9 mouse cellular contexts compared by ENCODE assay signal in the genomic region with DNA sequence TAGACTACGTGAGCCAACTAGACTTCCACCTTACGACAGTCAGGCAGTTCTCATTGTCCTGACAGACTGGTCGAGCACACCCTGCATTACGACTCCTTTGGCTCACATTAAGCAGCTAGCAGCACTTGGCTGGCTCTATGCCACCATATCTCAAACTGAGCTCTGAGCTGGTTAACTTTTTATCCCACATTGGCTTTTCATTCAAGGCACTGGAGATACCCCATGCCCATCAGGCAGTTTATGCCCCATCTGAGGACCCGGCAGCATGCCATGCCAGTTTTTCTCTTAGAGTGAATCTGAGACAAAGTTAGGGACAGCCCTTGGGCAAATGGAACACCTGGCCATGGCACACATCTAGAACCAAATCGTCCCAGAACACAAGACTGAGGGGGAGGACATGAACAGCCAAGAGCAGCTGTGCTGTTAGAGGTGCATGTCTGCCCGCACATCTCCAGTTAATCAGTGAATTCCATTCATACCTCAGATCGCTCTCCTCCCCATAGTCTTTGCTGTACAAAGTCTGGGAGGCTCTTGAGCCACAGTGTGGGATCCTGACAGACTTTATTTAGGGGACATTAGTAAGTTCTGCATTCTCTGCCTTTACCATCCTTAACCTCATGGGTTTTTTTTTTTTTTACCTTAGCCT. TPM values are rescaled to one million over a fixed set of nuclear protein-coding genes. Genes with fewer than 3 reads are reported as not detected.
DNase-seq lines count a peak whose midpoint lies in the region; ATAC-seq and TF ChIP-seq lines count a peak whose summit lies in the region.
"Had no signal": no experiment of that assay in that cellular context is flagged by ENCODE, and none has a peak within 500 bp of the region (broad histone marks: within the 10 kb centered on the region; RNA-seq: fewer than 3 reads in every experiment).

No protein-coding gene starts in this region.

- H3K4me2 ChIP-seq in embryonic facial prominence, embryonic 14.5 days (ENCODE audit: low read depth, low read length), result no peak overlapping the region
- peak overlapping the region; percentile 45 for H3K4me2 ChIP-seq in heart, embryonic 16.5 days (ENCODE audit: low read depth, low read length)
- 0 out of 2 replicates have a peak overlapping the region, but pooled peaks have one; percentile 8 for H3K4me2 ChIP-seq in lung, embryonic 15.5 days

- H3K79me3 ChIP-seq in C2C12 (ENCODE audit: low read depth), result no peaks in the 10 kb centered on the region

- peak; percentile 28 for DNase-seq in embryonic facial prominence, embryonic 14.5 days (ENCODE audit: low spot score)
- no peak for DNase-seq in embryonic facial prominence, embryonic 10.5 days (ENCODE audit: low spot score)
- no peak for DNase-seq in spleen, postnatal 10 days (ENCODE audit: low spot score in 2 of 2)
- no peak for DNase-seq in frontal cortex, adult 2 months (ENCODE audit: extremely low spot score in 1 of 2, low spot score in 1 of 2)
- DNase-seq in testis, postnatal 10 days (ENCODE audit: low spot score), result no peak

- no peak for TF ChIP-seq CTCF in C2C12 (IDR thresholded peaks at IDR 0.05; ENCODE audit: control insufficient read depth, insufficient read depth, insufficient read length)

- no peaks in the 10 kb centered on the region for H3K27me3 ChIP-seq in embryonic facial prominence, embryonic 14.5 days (replicated peaks; ENCODE audit: control insufficient read depth, insufficient read depth, low read length)
- H3K27me3 ChIP-seq in embryonic facial prominence, embryonic 10.5 days (replicated peaks; ENCODE audit: low read depth, poor library complexity, severe bottlenecking), result no peaks in the 10 kb centered on the region
- no peaks in the 10 kb centered on the region for H3K27me3 ChIP-seq in C2C12 (ENCODE audit: control insufficient read depth, insufficient read depth, insufficient read length)
- H3K27me3 ChIP-seq in heart, embryonic 16.5 days (ENCODE audit: control insufficient read depth, insufficient read depth, low read length), result no peaks in the 10 kb centered on the region
- H3K27me3 ChIP-seq in lung, embryonic 15.5 days, result no peaks in the 10 kb centered on the region

- H3K9me3 ChIP-seq in embryonic facial prominence, embryonic 14.5 days (ENCODE audit: control insufficient read depth, low read length), result no peaks in the 10 kb centered on the region
- H3K9me3 ChIP-seq in embryonic facial prominence, embryonic 10.5 days, result no peaks in the 10 kb centered on the region
- no peaks in the 10 kb centered on the region for H3K9me3 ChIP-seq in heart, embryonic 16.5 days (replicated peaks; ENCODE audit: control insufficient read depth, low read length)
- no peaks in the 10 kb centered on the region for H3K9me3 ChIP-seq in lung, embryonic 15.5 days

- no peaks in the 10 kb centered on the region for H3K36me3 ChIP-seq in embryonic facial prominence, embryonic 14.5 days (ENCODE audit: control insufficient read depth, insufficient read depth, low read length)
- no peaks in the 10 kb centered on the region for H3K36me3 ChIP-seq in embryonic facial prominence, embryonic 10.5 days (replicated peaks)
- H3K36me3 ChIP-seq in C2C12 (ENCODE audit: control insufficient read depth, insufficient read depth), result no peaks in the 10 kb centered on the region
- H3K36me3 ChIP-seq in heart, embryonic 16.5 days (ENCODE audit: control insufficient read depth, insufficient read depth), result no peaks in the 10 kb centered on the region
- no peaks in the 10 kb centered on the region for H3K36me3 ChIP-seq in lung, embryonic 15.5 days

- no peak overlapping the region for H3K9ac ChIP-seq in embryonic facial prominence, embryonic 14.5 days (ENCODE audit: low read depth, low read length)
- no peak overlapping the region for H3K9ac ChIP-seq in heart, embryonic 16.5 days (ENCODE audit: low read length)
- H3K9ac ChIP-seq in lung, embryonic 15.5 days, result no peak overlapping the region

- H3K4me1 ChIP-seq in embryonic facial prominence, embryonic 14.5 days (ENCODE audit: control insufficient read depth, insufficient read depth, low read length), result peaks cover 4% of the 10 kb centered on the region; the same call in 1 of the 2 replicates
- peaks cover 20% of the 10 kb centered on the region for H3K4me1 ChIP-seq in embryonic facial prominence, embryonic 10.5 days
- H3K4me1 ChIP-seq in heart, embryonic 16.5 days (ENCODE audit: control insufficient read depth, insufficient read depth, low read length), result peaks cover 9% of the 10 kb centered on the region
- H3K4me1 ChIP-seq in lung, embryonic 15.5 days, result peaks cover 26% of the 10 kb centered on the region

- H3ac ChIP-seq in C2C12 (ENCODE audit: control insufficient read depth, insufficient read length, low read depth), result no peak overlapping the region

- 59% methylated on average over 8 of the region's 8 CpGs for WGBS in embryonic facial prominence, embryonic 14.5 days
- WGBS in embryonic facial prominence, embryonic 10.5 days, result 73% methylated on average over 8 of the region's 8 CpGs
- 19% methylated on average over 8 of the region's 8 CpGs for WGBS in heart, embryonic 16.5 days
- WGBS in lung, embryonic 15.5 days, result 30% methylated on average over 8 of the region's 8 CpGs

- H3K4me3 ChIP-seq in embryonic facial prominence, embryonic 14.5 days (ENCODE audit: low read depth, low read length), result no peak overlapping the region
- no peak overlapping the region for H3K4me3 ChIP-seq in embryonic facial prominence, embryonic 10.5 days
- H3K4me3 ChIP-seq in C2C12 (ENCODE audit: insufficient read depth, poor library complexity, severe bottlenecking), result no peak overlapping the region
- peak overlapping the region; percentile 4; the same call in 1 of the 2 replicates for H3K4me3 ChIP-seq in heart, embryonic 16.5 days (ENCODE audit: low read length)
- H3K4me3 ChIP-seq in lung, embryonic 15.5 days, result no peak overlapping the region
- H3K4me3 ChIP-seq: erythroblast, embryonic 14.5 days had no signal

- H3K27ac ChIP-seq in embryonic facial prominence, embryonic 14.5 days (replicated peaks; ENCODE audit: low read depth, low read length), result 0 out of 2 replicates have a peak overlapping the region, but pooled peaks have one; percentile 17
- no peak overlapping the region for H3K27ac ChIP-seq in embryonic facial prominence, embryonic 10.5 days (replicated peaks)
- peak overlapping the region; percentile 54 for H3K27ac ChIP-seq in heart, embryonic 16.5 days (ENCODE audit: low read length)
- 0 out of 2 replicates have a peak overlapping the region, but pooled peaks have one; percentile 8 for H3K27ac ChIP-seq in lung, embryonic 15.5 days

- H3K79me2 ChIP-seq in C2C12 (ENCODE audit: control insufficient read depth, insufficient read depth), result no peaks in the 10 kb centered on the region

- no peak for ATAC-seq in embryonic facial prominence, embryonic 14.5 days (ENCODE audit: low read depth)
- ATAC-seq in heart, embryonic 16.5 days (replicated peaks; ENCODE audit: extremely low read depth, insufficient read depth, low FRiP score), result peak; percentile 56
- ATAC-seq in lung, embryonic 15.5 days (ENCODE audit: borderline replicate concordance, extremely low read depth, low FRiP score, low TSS enrichment), result no peak

TF ChIP-seq in C2C12, 6 proteins besides CTCF, POLR2A, EP300 and RAD21:
- TF ChIP-seq CEBPB (IDR thresholded peaks at IDR 0.05; ENCODE audit: low read depth), result no peak
- TF ChIP-seq USF1 (IDR thresholded peaks at IDR 0.05; ENCODE audit: low read depth), result no peak
- TF ChIP-seq MYOD1 (IDR thresholded peaks at IDR 0.05; ENCODE audit: control insufficient read depth, insufficient read length, low read depth), result peak; percentile 72

RNA-seq across cellular contexts. Expression of a gene that starts 49.5 kb away (rescaled TPM):
- polyA plus RNA-seq in embryonic facial prominence, embryonic 14.5 days (2014; fragmentation: Nextera tagmentation; extraction: Ambion mirVana), result 7.7 and 8.6 TPM in 2 replicates
- 2.0 and 2.3 TPM in 2 replicates for polyA plus RNA-seq in embryonic facial prominence, embryonic 10.5 days (2016; fragmentation: Nextera tagmentation; extraction: Ambion mirVana)
- polyA plus RNA-seq in C2C12 (2012; fragmentation: generic; extraction: Trizol), result 2.5 TPM
- 7.8 and 8.3 TPM in 2 replicates for polyA plus RNA-seq in heart, embryonic 16.5 days (2015; fragmentation: Nextera tagmentation; extraction: Ambion mirVana)
- 6.4 and 9.0 TPM in 2 replicates for polyA plus RNA-seq in lung, embryonic 15.5 days (2015; fragmentation: Nextera tagmentation; extraction: Ambion mirVana)
- polyA plus RNA-seq in frontal cortex, adult 2 months (2012; rRNA removed), result 5.4 and 6.9 TPM in 2 replicates
- polyA plus RNA-seq: erythroblast, embryonic 14.5 days had no signal
